8 mouse cellular contexts compared by ENCODE assay signal in genomic region chr14:29267233-29267874, GRCm38 (mm10).
A peak's percentile ranks its signal among the peaks of the same experiment; 100 is the strongest.
DNase-seq lines count a peak whose midpoint lies in the region; ATAC-seq and TF ChIP-seq lines count a peak whose summit lies in the region.

No protein-coding gene starts in this region.

- H3K79me2 ChIP-seq in CH12.LX (replicated peaks; ENCODE audit: control insufficient read depth, extremely low read depth, insufficient read depth, poor library complexity, severe bottlenecking), result no peaks in the 10 kb centered on the region

- intact Hi-C loops in gastrocnemius, adult 2 months (cut with DNase I), result loop anchor here (5.0 kb wide), 1 partner anchor 145 kb away; no protein-coding TSS in a partner anchor

- dilution Hi-C loops in CH12.LX (cut with MboI; ENCODE audit: extremely low pct_ligation_motif_present, extremely low pct_unique_long_range_greater_than_20kb, low sequenced_read_pairs), result no loop called here

- peak; percentile 52 for TF ChIP-seq CTCF in gastrocnemius, adult 2 months (IDR thresholded peaks at IDR 0.05)
- TF ChIP-seq CTCF in CH12.LX (conservative IDR thresholded peaks at IDR 0.05 in 1 of 2, IDR thresholded peaks at IDR 0.05 in 1 of 2; ENCODE audit: low read depth in 2 of 2, low read length in 2 of 2), result 0 out of 4 replicates have a peak, but pooled peaks of 1 of the 2 experiments have one; percentile 15

- no peak overlapping the region for H3K9ac ChIP-seq in CH12.LX (ENCODE audit: insufficient read depth, low read depth)
- no peak overlapping the region for H3K9ac ChIP-seq in limb, embryonic 11.5 days (ENCODE audit: low read length)

- no peak for ATAC-seq in limb, embryonic 11.5 days (ENCODE audit: insufficient number of reproducible peaks, low FRiP score, low TSS enrichment, low read depth)
- ATAC-seq in monocyte, adult 5-6 weeks (replicated peaks; ENCODE audit: insufficient number of reproducible peaks, low FRiP score, low TSS enrichment, poor library complexity, severe bottlenecking), result no peak

- H3K27ac ChIP-seq in gastrocnemius, adult 2 months, result no peak overlapping the region
- H3K27ac ChIP-seq in CH12.LX (ENCODE audit: insufficient read depth, low read depth), result no peak overlapping the region
- no peak overlapping the region for H3K27ac ChIP-seq in limb, embryonic 11.5 days (replicated peaks; ENCODE audit: low read depth, low read length)

- no peak for TF ChIP-seq RAD21 in CH12.LX (IDR thresholded peaks at IDR 0.05; ENCODE audit: low read depth, low read length)

- H3K4me1 ChIP-seq in CH12.LX (ENCODE audit: control insufficient read depth in 1 of 2, insufficient read depth in 2 of 2), result peaks cover 0 to 8% of the 10 kb centered on the region in 2 experiments; a peak in 2 of 4 replicates
- peaks cover 7% of the 10 kb centered on the region for H3K4me1 ChIP-seq in limb, embryonic 11.5 days (ENCODE audit: control insufficient read depth, insufficient read depth, low read length)

- no peak for TF ChIP-seq POLR2A in CH12.LX (IDR thresholded peaks at IDR 0.05; ENCODE audit: low read depth, low read length)

- no peaks in the 10 kb centered on the region for H3K36me3 ChIP-seq in CH12.LX (replicated peaks in 1 of 2; ENCODE audit: control insufficient read depth in 1 of 2, insufficient read depth in 1 of 2, low read length in 1 of 2)
- no peaks in the 10 kb centered on the region for H3K36me3 ChIP-seq in limb, embryonic 11.5 days (ENCODE audit: control insufficient read depth, insufficient read depth, low read length)

- no peak overlapping the region for H3K4me2 ChIP-seq in CH12.LX (ENCODE audit: insufficient read depth, low read depth, poor library complexity, severe bottlenecking)
- H3K4me2 ChIP-seq in limb, embryonic 11.5 days (ENCODE audit: low read depth, severe bottlenecking), result no peak overlapping the region

- WGBS in limb, embryonic 11.5 days, result 45% methylated on average over 5 of the region's 5 CpGs

- peaks cover 47% of the 10 kb centered on the region for H3K9me3 ChIP-seq in CH12.LX (replicated peaks; ENCODE audit: low read length)
- H3K9me3 ChIP-seq in limb, embryonic 11.5 days (ENCODE audit: control insufficient read depth, low read length), result no peaks in the 10 kb centered on the region

- H3K4me3 ChIP-seq in gastrocnemius, adult 2 months, result no peak overlapping the region
- H3K4me3 ChIP-seq in CH12.LX (replicated peaks in 1 of 3; ENCODE audit: low read depth in 2 of 3, low read length in 2 of 3, poor library complexity in 1 of 3), result no peak overlapping the region
- no peak overlapping the region for H3K4me3 ChIP-seq in limb, embryonic 11.5 days (ENCODE audit: low read depth, low read length)

- no peak for TF ChIP-seq EP300 in CH12.LX (IDR thresholded peaks at IDR 0.05; ENCODE audit: low read length)

- DNase-seq in gastrocnemius, adult 2 months, result no peak
- no peak for DNase-seq in gastrocnemius, postnatal 4 days (ENCODE audit: low spot score in 2 of 2)
- peak; percentile 9 for DNase-seq in CH12.LX (ENCODE audit: extremely low read depth)
- DNase-seq in embryo, embryonic 11 days, result peak; percentile 71
- DNase-seq in limb, embryonic 11.5 days (ENCODE audit: low spot score), result peak; percentile 46
- no peak for DNase-seq in thymus, postnatal 0 days (ENCODE audit: low spot score)
- DNase-seq in testis, postnatal 10 days (ENCODE audit: low spot score), result no peak

- in situ Hi-C loops in CH12.LX (cut with MboI; ENCODE audit: low pct_ligation_motif_present, low pct_unique_long_range_greater_than_20kb, low sequenced_read_pairs), result no loop called here

- no peaks in the 10 kb centered on the region for H3K27me3 ChIP-seq in CH12.LX (replicated peaks)
- H3K27me3 ChIP-seq in limb, embryonic 11.5 days (ENCODE audit: control insufficient read depth, insufficient read depth, low read length), result no peaks in the 10 kb centered on the region

TF ChIP-seq in CH12.LX, 34 proteins besides CTCF, POLR2A, EP300 and RAD21:
- no peak for TF ChIP-seq USF1 (IDR thresholded peaks at IDR 0.05; ENCODE audit: low read depth, low read length)
- TF ChIP-seq CHD2 (IDR thresholded peaks at IDR 0.05; ENCODE audit: low read length), result no peak
- no peak for TF ChIP-seq SIN3A (IDR thresholded peaks at IDR 0.05; ENCODE audit: low read length)
- TF ChIP-seq MEF2A (IDR thresholded peaks at IDR 0.05; ENCODE audit: borderline replicate concordance, low read depth, low read length), result no peak
- no peak for TF ChIP-seq ELF1 (IDR thresholded peaks at IDR 0.05; ENCODE audit: low read depth, low read length)
- no peak for TF ChIP-seq TBP (conservative IDR thresholded peaks at IDR 0.05; ENCODE audit: low read depth, low read length)
- TF ChIP-seq E2F4 (IDR thresholded peaks at IDR 0.05; ENCODE audit: insufficient replicate concordance, low read depth, low read length), result no peak
- no peak for TF ChIP-seq ZC3H11A (IDR thresholded peaks at IDR 0.05; ENCODE audit: low read depth, low read length)
- TF ChIP-seq CHD1 (IDR thresholded peaks at IDR 0.05; ENCODE audit: low read depth, low read length), result no peak
- no peak for TF ChIP-seq IRF4 (IDR thresholded peaks at IDR 0.05; ENCODE audit: low read depth, low read length)
- TF ChIP-seq JUN (IDR thresholded peaks at IDR 0.05; ENCODE audit: insufficient read depth, low read depth, low read length), result no peak
- TF ChIP-seq UBTF (IDR thresholded peaks at IDR 0.05; ENCODE audit: low read depth, low read length), result no peak

Comparison
In these comparisons a context has a peak if more than half of its experiments do, and no peak if none do; other contexts are left out.
1. DNase-seq: peak in CH12.LX (single experiment), embryo, embryonic 11 days (single experiment) and limb, embryonic 11.5 days (single experiment); none in gastrocnemius, adult 2 months (single experiment), gastrocnemius, postnatal 4 days (0 of 2), thymus, postnatal 0 days (single experiment) and testis, postnatal 10 days (single experiment).